Mouse (Mus musculus) intestine, postnatal 0 days (tissue): ENCODE results near the gene Rln1. TPM values are rescaled to one million over a fixed set of nuclear protein-coding genes. Genes with fewer than 3 reads are reported as not detected.

Source experiments
- ATAC-seq: fragments of 200-750 bp; cut with Nextera tagmentation; 2 replicates; pipeline ENCODE4 v1.8.0; 2017; ENCODE audit warnings: mild to moderate bottlenecking, moderate TSS enrichment, moderate library complexity
- H3K27ac ChIP-seq: fragments of 300-500 bp; sonication (generic); 2 replicates; pipeline ENCODE4 v1.5.1; 2014; ENCODE audit warnings: mild to moderate bottlenecking, low read depth, low read length, moderate library complexity
- H3K27me3 ChIP-seq: fragments of 300-500 bp; sonication (generic); replicated peaks from 2 replicates; pipeline ENCODE4 v1.6.1; 2014; ENCODE audit warnings: low read length, mixed read lengths; ENCODE audit not compliant: control insufficient read depth, insufficient read depth
- H3K36me3 ChIP-seq: fragments of 300-500 bp; sonication (generic); 2 replicates; pipeline ENCODE4 v1.6.1; 2014; ENCODE audit warnings: mild to moderate bottlenecking, moderate library complexity; ENCODE audit not compliant: control insufficient read depth, insufficient read depth
- H3K4me1 ChIP-seq: fragments of 300-500 bp; sonication (generic); replicated peaks from 2 replicates; pipeline ENCODE4 v1.6.1; 2014; ENCODE audit warnings: antibody characterized with exemption, low read length, mixed read lengths; ENCODE audit not compliant: control insufficient read depth, insufficient read depth
- H3K4me2 ChIP-seq: fragments of 300-500 bp; sonication (generic); replicated peaks from 2 replicates; pipeline ENCODE4 v1.6.1; 2014; ENCODE audit warnings: low read depth, mild to moderate bottlenecking, moderate library complexity
- H3K4me3 ChIP-seq: fragments of 300-500 bp; sonication (generic); 2 replicates; pipeline ENCODE4 v1.5.1; 2014; ENCODE audit warnings: low read depth, low read length
- H3K9ac ChIP-seq: fragments of 300-500 bp; sonication (generic); 2 replicates; pipeline ENCODE4 v1.6.1; 2014; ENCODE audit warnings: mild to moderate bottlenecking, low read depth, low read length
- H3K9me3 ChIP-seq: fragments of 300-500 bp; sonication (generic); 2 replicates; pipeline ENCODE4 v1.6.1; 2016; ENCODE audit warnings: mixed run types; ENCODE audit not compliant: control insufficient read depth
- CTCF ChIP-seq: sonication (generic); IDR thresholded peaks from 2 replicates; pipeline ENCODE4 v1.5.1; 2016; ENCODE audit warnings: low read depth, mild to moderate bottlenecking, control low read depth, antibody characterized with exemption, moderate library complexity
- WGBS: fragments of 180-500 bp; shearing (Covaris S2); extraction: QIAGEN DNeasy Blood & Tissue Kit; methylation state at CpG from one replicate; pipeline ENCODE4 v1.1.7; 2014; 5-methylcytosine and 5-hydroxymethylcytosine counted together
- polyA plus RNA-seq: library from polyadenylated mRNA; unstranded; fragments of >200 nt; fragmentation: Nextera tagmentation; extraction: Ambion mirVana; gene quantifications from 2 replicates; pipeline ENCODE4 v1.2.1, GENCODE M21; 2015

Gene Rln1
- polyA plus RNA-seq, 1 experiment from 2014 or later, result not detected

- Histone ChIP-seq H3K9ac (no peak overlapping the region), H3K4me3 (no peak overlapping the region), H3K27me3 (no peaks in the 10 kb centered on the region), H3K4me2 (no peak overlapping the region), H3K4me1 (no peaks in the 10 kb centered on the region), H3K27ac (no peak overlapping the region), H3K9me3 (no peaks in the 10 kb centered on the region), H3K36me3 (peaks cover 57% of the 10 kb centered on the region)
- TF ChIP-seq CTCF, result no peak
- 49% methylated on average over 14 of the region's 14 CpGs for WGBS
- peak; percentile 85 for ATAC-seq
These were observed 42.9 kb downstream of the Rln1 start for GRCm38 (mm10) chr19:29291532-29291931.

- H3K27ac ChIP-seq, result no peak overlapping the region
- H3K9ac ChIP-seq, result no peak overlapping the region
- H3K27me3 ChIP-seq, result no peaks in the 10 kb centered on the region
- H3K4me3 ChIP-seq, result no peak overlapping the region
- no peaks in the 10 kb centered on the region for H3K9me3 ChIP-seq
- H3K4me2 ChIP-seq, result no peak overlapping the region
- no peak for ATAC-seq
- H3K36me3 ChIP-seq, result peaks cover 53% of the 10 kb centered on the region
- peak; percentile 32; the same call in 1 of the 2 replicates for TF ChIP-seq CTCF
- 78% methylated on average over 8 of the region's 8 CpGs for WGBS
- no peaks in the 10 kb centered on the region for H3K4me1 ChIP-seq
These were observed 46.6 kb downstream of the Rln1 start for GRCm38 (mm10) chr19:29287863-29288262.

- Histone ChIP-seq H3K36me3 (peaks cover 33% of the 10 kb centered on the region), H3K4me1 (no peaks in the 10 kb centered on the region), H3K27me3 (no peaks in the 10 kb centered on the region), H3K4me3 (no peak overlapping the region), H3K27ac (no peak overlapping the region), H3K9ac (no peak overlapping the region), H3K4me2 (no peak overlapping the region), H3K9me3 (no peaks in the 10 kb centered on the region)
- no peak for TF ChIP-seq CTCF
- WGBS, result 57% methylated on average over 7 of the region's 7 CpGs
- ATAC-seq, result no peak
These were observed 49.0 kb downstream of the Rln1 start for GRCm38 (mm10) chr19:29285451-29285869.

Other genes starting within 250 kb of the Rln1 start
- gene Rcl1, start 233.3 kb downstream of the Rln1 start, polyA plus RNA-seq, result 16.0 and 17.4 TPM in 2 replicates
- 11.2 and 11.7 TPM in 2 replicates for gene Jak2, start 82.8 kb downstream of the Rln1 start, polyA plus RNA-seq
- gene Insl6, start 9.3 kb downstream of the Rln1 start, polyA plus RNA-seq, result 48.4 and 50.0 TPM in 2 replicates
- gene Plgrkt, start 32.7 kb upstream of the Rln1 start, polyA plus RNA-seq, result 147 TPM in 2 replicates
- 0.30 TPM in 2 replicates for gene Cd274, start 32.8 kb upstream of the Rln1 start, polyA plus RNA-seq
- gene Pdcd1lg2, start 76.2 kb upstream of the Rln1 start, polyA plus RNA-seq, result 0.17 TPM in 1 of 2 replicates, not detected in the other
- 10.2 and 12.0 TPM in 2 replicates for gene Ric1, start 187.6 kb upstream of the Rln1 start, polyA plus RNA-seq